Mouse (Mus musculus) left cerebral cortex, postnatal 4 days (tissue): ENCODE measurements around the gene Gan. TPM values are rescaled to one million over a fixed set of nuclear protein-coding genes. Genes with fewer than 3 reads are reported as not detected.

Experiments
- total RNA-seq, 2 experiments: library from RNA; stranded (reverse); gene quantifications; 2 replicates each; pipeline ENCODE4 v1.2.3; 2021

The Gan gene
- total RNA-seq, 2 experiments from 2014 or later = 30.6 to 34.4 TPM

Other genes starting within 250 kb of the Gan start
- gene Cmc2, start 236.7 kb upstream of the Gan start, total RNA-seq = 1 to 10 TPM; 7.7 to 9.8 TPM
- 1 to 10 TPM; 3.8 to 4.7 TPM for gene Cenpn, start 236.4 kb upstream of the Gan start, total RNA-seq
- gene Atmin, start 214.7 kb upstream of the Gan start, total RNA-seq = 10 to 100 TPM; 27.7 to 30.1 TPM
- 10 to 100 TPM; 11.9 to 13.3 TPM for gene 1700030J22Rik, start 179.2 kb upstream of the Gan start, total RNA-seq
- 10 to 100 TPM; 34.8 to 39.4 TPM for gene Gcsh, start 164.6 kb upstream of the Gan start, total RNA-seq
- gene Pkd1l2, start 75.7 kb upstream of the Gan start, total RNA-seq = not detected
- gene Bco1, start 62.3 kb upstream of the Gan start, total RNA-seq = under 1 TPM in 1 of 2 experiments, not detected in 1; 0.22 TPM
- 100 to 1,000 TPM; 351 to 377 TPM for gene Cmip, start 98.9 kb downstream of the Gan start, total RNA-seq